In genomic region chr14:106593980-106594379, GRCm38 (mm10) we compare ENCODE assay signal across 22 mouse cellular contexts.
DNase-seq lines count a peak whose midpoint lies in the region; ATAC-seq and TF ChIP-seq lines count a peak whose summit lies in the region.
"Had no signal": no experiment of that assay in that cellular context is flagged by ENCODE, and none has a peak within 500 bp of the region (broad histone marks: within the 10 kb centered on the region; RNA-seq: fewer than 3 reads in every experiment).

No protein-coding gene starts in this region.

- no peak overlapping the region for H3K27ac ChIP-seq in lung, embryonic 15.5 days
- H3K27ac ChIP-seq in lung, postnatal 0 days (ENCODE audit: low read length), result no peak overlapping the region
- H3K27ac ChIP-seq: embryonic facial prominence, embryonic 13.5 days; embryonic facial prominence, embryonic 15.5 days; forebrain, embryonic 10.5 days; forebrain, embryonic 12.5 days had no signal

- no peaks in the 10 kb centered on the region for H3K27me3 ChIP-seq in lung, embryonic 15.5 days
- H3K27me3 ChIP-seq in lung, postnatal 0 days (replicated peaks; ENCODE audit: insufficient read depth, low read length), result no peaks in the 10 kb centered on the region
- H3K27me3 ChIP-seq: embryonic facial prominence, embryonic 13.5 days; embryonic facial prominence, embryonic 15.5 days; forebrain, embryonic 12.5 days had no signal

- H3K36me3 ChIP-seq in lung, embryonic 15.5 days, result no peaks in the 10 kb centered on the region
- H3K36me3 ChIP-seq in lung, postnatal 0 days (ENCODE audit: insufficient read depth, low read length), result no peaks in the 10 kb centered on the region
- H3K36me3 ChIP-seq: embryonic facial prominence, embryonic 13.5 days; embryonic facial prominence, embryonic 15.5 days; forebrain, embryonic 10.5 days; forebrain, embryonic 12.5 days had no signal

- H3K9me3 ChIP-seq in lung, embryonic 15.5 days, result no peaks in the 10 kb centered on the region
- no peaks in the 10 kb centered on the region for H3K9me3 ChIP-seq in lung, postnatal 0 days (ENCODE audit: low read length)
- H3K9me3 ChIP-seq: embryonic facial prominence, embryonic 13.5 days; embryonic facial prominence, embryonic 15.5 days; forebrain, embryonic 10.5 days; forebrain, embryonic 12.5 days had no signal

- no peak for TF ChIP-seq EP300 in lung, postnatal 0 days (IDR thresholded peaks at IDR 0.05)

- no peak overlapping the region for H3K4me3 ChIP-seq in lung, embryonic 15.5 days
- no peak overlapping the region for H3K4me3 ChIP-seq in lung, postnatal 0 days (ENCODE audit: low read depth, low read length)
- no peak overlapping the region for H3K4me3 ChIP-seq in lung, adult 2 months (replicated peaks; ENCODE audit: extremely low read depth, low read depth, low read length)
- H3K4me3 ChIP-seq: embryonic facial prominence, embryonic 13.5 days; embryonic facial prominence, embryonic 15.5 days; erythroblast, embryonic 14.5 days; forebrain, embryonic 10.5 days; forebrain, embryonic 12.5 days had no signal

- no peak for TF ChIP-seq POLR2A in lung, adult 2 months (IDR thresholded peaks at IDR 0.05; ENCODE audit: borderline replicate concordance, extremely low read depth, low read depth, low read length)

- 28% methylated on average over 3 of the region's 3 CpGs for WGBS in lung, embryonic 15.5 days
- 27% methylated on average over 3 of the region's 3 CpGs for WGBS in lung, postnatal 0 days
- 37% methylated on average over 3 of the region's 3 CpGs for WGBS in lung, adult 2 months

- H3K4me2 ChIP-seq in lung, embryonic 15.5 days, result no peak overlapping the region
- no peak overlapping the region for H3K4me2 ChIP-seq in lung, postnatal 0 days (replicated peaks; ENCODE audit: low read depth, low read length)
- H3K4me2 ChIP-seq: embryonic facial prominence, embryonic 13.5 days; embryonic facial prominence, embryonic 15.5 days; forebrain, embryonic 12.5 days had no signal

- H3K9ac ChIP-seq in lung, embryonic 15.5 days, result no peak overlapping the region
- H3K9ac ChIP-seq in lung, postnatal 0 days (replicated peaks; ENCODE audit: low read depth), result no peak overlapping the region
- H3K9ac ChIP-seq: embryonic facial prominence, embryonic 13.5 days; embryonic facial prominence, embryonic 15.5 days; forebrain, embryonic 12.5 days had no signal

- no peaks in the 10 kb centered on the region for H3K4me1 ChIP-seq in lung, embryonic 15.5 days
- no peaks in the 10 kb centered on the region for H3K4me1 ChIP-seq in lung, postnatal 0 days (ENCODE audit: insufficient read depth, low read depth, low read length)
- no peaks in the 10 kb centered on the region for H3K4me1 ChIP-seq in lung, adult 2 months (ENCODE audit: control insufficient read depth, insufficient read depth, low read length)
- H3K4me1 ChIP-seq: embryonic facial prominence, embryonic 13.5 days; embryonic facial prominence, embryonic 15.5 days; forebrain, embryonic 12.5 days had no signal

- ATAC-seq in lung, embryonic 15.5 days (ENCODE audit: borderline replicate concordance, extremely low read depth, low FRiP score, low TSS enrichment), result peak; percentile 42; the same call in 1 of the 2 replicates
- peak; percentile 57 for ATAC-seq in lung, postnatal 0 days
- ATAC-seq: forebrain, embryonic 14.5 days had no signal

- no peak for TF ChIP-seq CTCF in lung, postnatal 0 days (IDR thresholded peaks at IDR 0.05)
- no peak for TF ChIP-seq CTCF in lung, adult 2 months (IDR thresholded peaks at IDR 0.05; ENCODE audit: insufficient read depth, low read length)

- DNase-seq in lung, postnatal 14 days, result no peak
- peak; percentile 29 for DNase-seq in lung, postnatal 0 days (ENCODE audit: low spot score)
- DNase-seq in lung, adult 2 months, result no peak
- DNase-seq in lung, postnatal 36 days, result peak; percentile 3
- no peak for DNase-seq in urinary bladder, postnatal 25 days (ENCODE audit: low spot score)
- DNase-seq: adrenal gland, adult 2 months; adrenal gland, postnatal 10 days; adrenal gland, postnatal 25 days; cerebellum, adult 11 months; cerebellum, adult 18-20 months; cerebellum, adult 8-10 months; cerebellum, adult 9-11 months; cerebellum, postnatal 14 days; cerebellum, postnatal 36 days; embryo, embryonic 11 days had no signal

Comparison
In these comparisons a context has a peak if more than half of its experiments do, and no peak if none do; other contexts are left out.
1. DNase-seq: peak in lung, postnatal 0 days (single experiment) and lung, postnatal 36 days (single experiment); none in lung, postnatal 14 days (single experiment), lung, adult 2 months (single experiment) and urinary bladder, postnatal 25 days (single experiment).